Mouse (Mus musculus) lung, postnatal 14 days (tissue): Measurements from ENCODE around the gene Triobp.
A peak's percentile ranks its signal among the peaks of the same experiment; 100 is the strongest.

Source experiments
- DNase-seq: peaks from one replicate; pipeline ENCODE4 v3.0.0; 2021

Gene Triobp

DNA sequence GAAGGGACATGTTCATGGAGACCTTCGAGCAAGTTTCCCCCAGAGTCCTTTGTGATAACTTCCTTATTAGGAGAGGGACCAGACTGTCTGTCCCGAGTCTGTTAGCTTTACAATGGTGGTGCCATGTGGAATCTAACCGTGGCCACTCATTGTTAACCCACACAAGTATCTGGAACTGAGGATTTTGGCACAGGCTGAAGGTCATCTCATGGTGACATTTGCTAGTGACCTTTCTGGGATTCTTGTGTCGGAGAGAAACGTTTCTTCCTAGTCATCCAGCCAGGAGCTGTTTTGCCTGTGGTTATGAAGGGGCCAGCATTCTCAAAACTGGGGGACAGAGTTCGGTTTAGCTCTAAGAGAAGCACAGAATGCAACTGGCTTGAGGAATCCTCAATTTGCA is 24.1 kb downstream of the Triobp start:
- DNase-seq, result no peak

DNA sequence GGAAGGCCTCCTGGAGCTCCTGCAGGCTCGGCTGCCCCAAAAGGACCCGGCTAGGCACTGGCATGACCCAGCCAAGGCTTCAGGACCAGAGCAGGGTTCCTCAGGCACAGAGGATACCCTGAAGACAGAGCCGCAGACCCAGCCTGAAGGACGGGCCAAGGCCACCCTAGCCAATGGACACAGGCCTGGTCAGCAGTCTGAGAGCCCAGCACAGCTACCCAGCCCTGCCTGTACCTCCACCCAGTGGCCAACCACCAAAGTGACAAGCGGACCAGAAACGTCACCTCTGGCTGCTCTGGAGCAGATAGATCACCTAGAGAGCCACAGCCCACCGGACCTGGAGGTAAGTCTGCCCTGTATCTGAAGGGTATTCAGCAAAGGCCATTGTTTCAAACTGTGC is 26.4 kb downstream of the Triobp start:
- no peak for DNase-seq

DNA sequence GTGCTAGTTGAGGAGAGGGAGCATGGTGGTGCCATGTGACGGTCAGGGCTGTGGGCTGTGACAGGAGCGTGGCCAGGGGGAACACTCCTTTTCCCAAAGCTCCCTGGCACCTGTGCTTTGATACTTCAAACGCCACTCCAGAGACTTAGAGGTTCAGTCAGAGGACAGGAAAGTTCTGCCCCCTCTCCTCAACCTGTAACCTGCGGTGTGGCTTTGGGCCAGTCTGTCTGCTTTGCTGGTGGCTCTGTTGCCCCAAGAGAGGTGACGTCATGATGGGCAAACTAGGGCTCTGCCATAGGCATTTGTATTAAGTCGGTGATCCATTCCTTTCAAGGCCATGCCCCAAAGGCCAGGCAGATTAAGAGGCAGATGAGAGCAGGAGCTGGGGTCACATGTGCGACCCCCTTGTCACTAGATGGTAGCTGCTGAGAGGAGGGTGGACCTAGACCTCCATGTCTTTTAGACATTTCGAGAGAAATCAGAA is 30.2 kb downstream of the Triobp start:
- no peak for DNase-seq

DNA sequence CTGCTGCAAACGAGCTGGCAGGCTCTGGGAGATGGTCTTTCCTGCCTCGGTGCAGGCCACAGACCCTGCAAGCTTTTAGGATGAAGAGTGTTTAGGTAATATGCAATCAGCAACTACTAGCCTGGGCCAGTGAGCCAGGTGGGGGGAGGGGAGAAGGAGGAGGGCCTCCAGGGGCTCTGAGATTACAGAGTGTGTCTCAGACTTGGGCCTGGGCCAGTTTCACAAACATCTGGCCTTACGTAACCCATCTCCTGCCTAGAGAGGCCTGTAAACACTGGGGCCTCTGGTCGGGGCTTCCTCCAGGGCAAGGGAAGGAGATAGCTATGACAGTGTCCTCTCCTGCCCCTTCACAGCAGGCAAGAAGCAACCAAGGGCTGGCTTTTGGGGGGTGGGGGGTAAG is 31.4 kb downstream of the Triobp start:
- peak; percentile 84 for DNase-seq

DNA sequence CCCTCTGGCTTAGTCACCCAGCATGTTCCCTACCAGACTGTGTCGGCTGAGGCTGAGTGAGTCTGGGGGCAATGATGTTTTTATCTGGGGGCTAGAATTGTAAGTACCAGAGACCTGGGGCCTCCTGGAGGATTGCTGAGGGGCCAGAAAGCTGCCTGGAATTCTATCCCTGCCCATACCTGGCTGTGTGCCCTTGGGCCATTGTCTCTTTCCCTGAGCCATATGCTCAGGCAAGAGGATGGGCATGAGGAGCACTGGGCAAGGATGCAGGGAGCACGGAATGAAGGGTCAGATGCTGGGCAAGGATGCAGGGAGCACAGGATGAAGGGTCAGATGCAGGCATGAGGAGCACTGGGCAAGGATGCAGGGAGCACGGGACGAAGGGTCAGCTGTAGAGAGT is 32.6 kb downstream of the Triobp start:
- no peak for DNase-seq

DNA sequence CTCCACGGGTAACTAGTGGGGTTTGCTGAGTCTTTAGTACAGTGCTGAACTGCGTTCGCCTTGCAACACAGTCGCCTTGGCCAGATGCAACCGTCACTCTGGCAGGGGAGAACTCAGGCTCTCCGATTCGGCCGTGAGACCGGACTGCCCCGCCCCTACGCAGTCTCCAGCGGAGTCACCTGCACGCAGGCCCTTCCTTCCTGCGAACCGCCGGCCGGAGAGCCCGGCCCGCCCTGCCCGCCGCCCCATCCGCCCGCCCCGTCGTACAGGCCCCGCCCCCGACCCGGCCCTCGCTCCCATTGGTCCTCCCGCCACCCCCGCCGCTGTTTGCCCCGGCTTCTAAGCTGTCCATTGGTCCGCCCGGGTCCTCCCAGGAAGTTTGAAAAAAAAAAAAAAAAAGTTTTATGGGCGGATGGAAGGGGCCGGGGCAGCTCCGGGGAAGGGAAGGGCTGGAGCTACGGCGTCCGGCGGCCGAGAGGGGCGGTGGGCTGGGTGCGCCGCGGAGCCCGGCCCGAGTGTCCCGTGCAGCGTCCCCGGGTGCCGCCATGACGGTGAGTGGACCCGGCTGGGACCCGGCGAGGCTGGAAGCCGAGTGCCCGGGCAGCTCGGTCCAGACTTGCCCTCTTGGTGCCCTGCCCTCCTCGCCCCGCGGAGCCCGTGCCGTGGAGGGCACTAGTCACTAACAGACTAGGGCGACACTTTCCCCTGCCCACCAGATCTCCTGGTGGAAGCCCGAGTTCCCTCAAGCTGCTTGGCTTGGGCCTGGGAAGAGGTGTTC is 35.3 kb downstream of the Triobp start:
- peak; percentile 91 for DNase-seq

DNA sequence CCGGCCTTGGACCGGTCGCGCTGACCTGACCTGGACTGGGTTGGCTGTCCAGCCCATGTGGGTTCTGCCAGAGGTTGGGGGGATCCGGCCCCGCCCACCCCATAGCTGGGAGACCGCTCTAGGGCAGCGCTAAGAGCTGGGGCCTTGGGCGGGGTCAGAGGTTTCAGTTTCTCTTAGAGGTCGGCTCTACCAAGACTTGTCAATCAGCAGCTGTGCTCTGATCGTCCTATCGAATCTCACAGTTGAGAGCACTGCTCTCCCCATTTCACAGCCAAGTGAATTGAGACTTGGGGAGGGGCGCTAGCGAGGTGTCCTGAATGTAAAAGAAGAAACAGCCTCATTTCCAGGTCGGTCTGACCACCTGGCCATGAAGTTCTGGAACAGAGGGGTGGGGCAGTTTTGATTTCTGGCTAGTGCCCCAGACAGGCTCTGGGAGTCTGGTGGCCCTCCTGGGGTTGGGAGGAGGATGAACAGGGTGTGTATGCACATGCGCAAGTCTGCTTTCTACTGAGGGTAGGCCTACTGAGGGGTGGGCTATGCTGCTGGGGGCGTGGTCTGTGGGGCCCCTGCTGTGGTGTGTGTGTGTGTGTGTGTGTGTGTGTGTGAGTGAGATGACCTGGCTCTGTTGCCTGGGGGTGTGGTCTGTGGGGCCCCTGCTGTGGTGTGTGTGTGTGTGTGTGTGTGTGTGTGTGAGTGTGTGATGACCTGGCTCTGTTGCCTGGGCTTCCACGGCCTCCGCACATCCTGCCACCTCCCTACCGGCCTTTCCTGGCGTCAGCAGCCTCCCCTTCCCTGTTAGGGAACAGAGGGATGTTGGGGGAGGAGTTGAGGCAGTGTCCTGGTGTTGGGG is 36.1 kb downstream of the Triobp start:
- peak; percentile 56 for DNase-seq

DNA sequence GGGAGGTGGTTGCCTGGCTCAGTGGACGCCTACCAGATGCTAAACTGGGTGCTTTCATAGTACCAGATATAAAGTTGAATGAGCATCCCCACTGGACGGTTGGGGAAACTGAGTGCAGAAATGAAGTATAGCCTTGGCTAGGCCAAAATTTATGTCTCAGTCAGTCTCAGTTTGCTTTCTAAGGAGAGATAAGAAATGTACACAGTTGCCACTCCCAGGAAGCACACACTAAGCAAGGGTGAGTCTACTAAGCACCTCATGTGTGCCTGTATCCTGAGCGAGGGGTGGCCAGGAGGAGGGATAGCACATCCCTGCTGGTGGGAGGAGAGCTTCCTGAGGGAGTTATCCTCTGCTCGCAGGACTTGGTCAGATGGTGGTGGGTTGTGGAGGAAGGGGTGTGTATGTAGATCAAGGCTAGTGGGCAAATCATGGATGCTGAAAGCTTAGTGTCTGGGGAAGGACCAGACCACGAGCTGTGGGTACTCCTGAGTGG is 36.8 kb downstream of the Triobp start:
- DNase-seq, result no peak

DNA sequence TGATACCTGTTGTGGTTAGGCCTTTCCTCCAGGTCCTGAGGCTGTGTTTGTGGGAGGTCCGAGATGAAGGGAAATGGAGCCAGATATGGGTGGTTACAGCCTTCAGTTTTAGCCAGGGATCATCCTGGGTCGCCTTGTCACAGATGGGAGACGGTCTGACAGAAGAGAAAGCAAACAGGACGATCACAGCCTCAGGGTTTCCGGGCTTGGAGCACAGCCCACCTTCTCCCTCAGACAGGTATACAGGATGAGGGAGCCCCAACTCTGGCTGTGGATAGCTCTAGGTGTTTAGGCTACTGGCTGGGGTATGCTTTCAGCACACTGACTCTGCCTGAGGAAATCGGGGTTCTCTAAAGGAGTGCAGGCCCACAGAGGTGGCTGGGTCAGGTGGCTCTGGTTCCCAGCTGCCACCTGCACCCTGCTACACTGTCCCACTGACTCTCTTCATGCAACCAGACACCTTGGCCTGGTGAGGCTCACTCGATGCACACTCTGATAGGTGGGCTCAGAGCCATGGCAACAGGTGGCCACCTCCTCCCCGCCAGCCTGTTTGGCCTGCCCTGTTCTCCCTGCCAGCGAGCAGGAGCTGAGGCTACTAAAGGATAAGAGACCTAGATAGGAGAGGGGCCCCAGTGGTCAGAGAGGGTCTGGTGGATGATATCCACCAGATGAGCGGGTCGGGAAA is 39.2 kb downstream of the Triobp start:
- no peak for DNase-seq

DNA sequence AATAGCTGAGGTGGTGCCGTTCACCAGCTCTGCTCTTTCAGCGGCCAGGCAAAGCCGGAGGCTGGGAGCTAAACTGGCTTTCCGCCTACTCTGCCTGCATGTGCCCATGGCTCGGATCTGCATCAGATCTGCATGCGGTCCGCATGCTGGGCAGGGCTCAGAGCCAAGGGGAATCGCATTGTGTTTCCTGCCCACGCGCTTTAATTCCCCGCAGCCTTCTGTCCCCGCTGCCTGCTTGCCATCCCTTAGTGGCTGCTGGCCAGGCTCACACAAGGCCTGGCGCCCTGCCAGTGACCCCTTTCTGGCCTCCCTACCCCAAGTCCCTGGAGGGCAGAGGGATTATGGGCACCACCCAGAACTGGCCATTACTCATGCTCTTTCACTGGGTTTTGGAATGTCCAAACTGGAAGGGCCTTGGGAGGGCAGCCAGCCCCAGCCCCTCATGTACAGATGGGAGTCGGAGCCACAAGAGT is 41.0 kb downstream of the Triobp start:
- peak; percentile 36 for DNase-seq

DNA sequence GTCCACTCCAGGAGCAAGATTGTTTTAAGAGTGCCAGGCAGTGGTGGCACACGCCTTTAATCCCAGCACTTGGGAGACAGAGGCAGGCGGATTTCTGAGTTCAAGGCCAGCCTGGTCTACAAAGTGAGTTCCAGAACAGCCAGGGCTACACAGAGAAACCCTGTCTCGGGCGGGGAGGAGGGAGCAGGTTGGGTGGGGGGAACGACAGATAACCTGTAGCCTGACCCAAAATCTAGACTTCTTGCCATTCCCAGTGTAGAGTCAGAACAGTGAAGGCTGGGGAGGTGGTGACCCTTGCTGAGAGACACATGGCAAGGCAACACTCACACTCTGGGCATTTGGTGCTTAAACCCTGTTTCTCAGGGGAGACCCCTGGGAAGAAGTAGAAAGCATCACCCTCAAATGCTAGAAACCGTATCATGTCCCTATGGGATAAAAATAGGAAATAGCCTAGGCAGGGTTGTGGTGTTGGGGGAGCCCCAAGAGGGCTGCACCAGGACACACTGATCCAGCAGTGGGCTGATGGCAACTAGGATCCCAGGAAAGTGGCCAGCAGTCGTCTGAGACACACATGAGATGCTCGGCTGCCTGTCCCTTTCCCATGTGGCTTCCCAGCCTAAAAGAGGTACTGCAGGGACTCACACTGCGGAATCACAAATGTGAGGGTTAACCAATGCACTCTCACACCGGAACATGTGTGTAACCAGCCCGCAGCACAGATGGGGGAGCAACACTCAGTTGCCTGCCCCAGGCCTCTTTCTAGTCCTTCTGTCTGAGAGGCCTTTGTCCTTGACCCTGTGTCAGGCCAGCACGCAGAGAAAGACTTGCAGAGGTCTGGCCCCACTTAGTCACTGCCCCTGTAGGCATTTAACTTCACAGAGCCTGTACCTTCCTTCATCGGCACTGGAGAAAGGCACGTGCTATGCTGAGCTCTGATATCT is 41.9 kb downstream of the Triobp start:
- DNase-seq, result no peak

DNA sequence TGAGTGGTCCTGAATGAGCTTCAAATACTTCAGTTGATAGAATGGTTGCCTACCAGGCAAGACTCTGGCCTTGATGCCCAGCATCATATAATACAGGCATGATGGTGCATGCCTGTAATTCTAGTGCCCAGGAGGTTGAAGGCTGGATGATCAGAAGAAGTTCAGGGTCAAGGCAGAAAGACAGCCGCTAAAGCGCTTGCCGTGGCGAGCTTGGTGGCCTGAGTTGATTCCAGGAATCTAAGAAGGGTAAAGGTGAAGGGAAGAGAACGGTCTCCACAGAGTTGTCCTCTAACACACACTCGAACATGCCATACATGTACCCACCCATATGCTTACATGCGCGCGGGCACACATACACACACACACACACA is 42.6 kb downstream of the Triobp start:
- no peak for DNase-seq

DNA sequence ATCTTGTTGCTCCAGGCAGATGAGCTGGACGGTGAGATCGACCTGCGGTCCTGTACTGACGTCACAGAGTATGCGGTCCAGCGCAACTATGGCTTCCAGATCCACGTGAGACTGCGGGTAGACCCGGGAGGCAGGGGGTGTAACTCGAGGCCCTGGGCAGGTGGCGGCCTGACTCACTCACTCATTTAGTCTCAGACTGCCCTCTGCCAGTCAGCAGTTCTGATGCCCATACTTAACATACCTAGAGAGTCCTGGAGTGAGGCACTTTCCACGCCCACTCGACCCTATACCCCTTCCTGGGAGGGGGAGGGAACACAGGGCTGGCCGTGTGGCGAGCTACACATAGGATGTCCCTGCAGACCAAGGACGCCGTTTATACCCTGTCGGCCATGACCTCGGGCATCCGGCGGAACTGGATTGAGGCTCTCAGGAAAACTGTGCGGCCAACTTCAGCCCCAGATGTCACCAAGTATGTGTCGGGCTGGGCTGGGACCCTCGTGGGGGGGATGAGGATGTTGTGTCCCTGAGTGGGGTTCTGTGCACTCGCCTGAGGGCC is 43.5 kb downstream of the Triobp start:
- no peak for DNase-seq

DNA sequence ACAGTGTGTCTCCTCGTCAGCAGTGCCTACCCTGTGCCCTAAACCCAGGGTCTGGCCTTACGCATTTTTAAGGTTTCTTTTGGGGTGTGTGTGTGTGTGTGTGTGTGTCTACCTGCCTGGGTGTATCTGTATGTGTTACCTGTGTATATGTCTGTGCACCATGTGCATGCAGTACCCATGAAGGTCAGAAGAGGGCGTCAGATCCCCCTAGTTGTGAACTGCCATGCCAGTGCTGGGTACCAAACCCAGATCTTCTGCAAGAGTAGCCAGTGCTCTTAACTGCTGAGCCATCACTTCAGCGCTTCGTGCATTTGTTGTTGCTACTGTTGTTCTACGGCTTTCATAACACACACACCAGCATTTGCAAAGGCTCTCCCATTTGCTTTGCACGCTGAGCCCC is 44.7 kb downstream of the Triobp start:
- no peak for DNase-seq

DNA sequence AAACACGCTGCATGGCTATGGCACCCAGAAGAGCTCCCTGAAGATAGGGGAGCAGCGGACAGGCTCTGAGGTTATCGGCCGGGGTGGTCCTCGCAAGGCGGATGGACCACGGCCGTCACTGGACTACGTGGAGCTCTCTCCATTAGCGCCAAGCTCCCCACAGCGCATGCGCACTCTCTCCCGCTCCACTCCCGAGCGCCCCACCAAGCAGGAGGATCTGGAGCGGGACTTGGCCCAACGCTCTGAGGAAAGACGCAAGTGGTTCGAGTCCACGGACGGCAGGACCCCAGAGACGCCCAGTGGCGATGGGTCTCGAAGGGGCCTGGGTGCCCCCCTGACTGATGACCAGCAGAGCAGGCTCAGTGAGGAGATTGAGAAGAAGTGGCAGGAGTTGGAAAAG is 45.4 kb downstream of the Triobp start:
- DNase-seq, result no peak

DNA sequence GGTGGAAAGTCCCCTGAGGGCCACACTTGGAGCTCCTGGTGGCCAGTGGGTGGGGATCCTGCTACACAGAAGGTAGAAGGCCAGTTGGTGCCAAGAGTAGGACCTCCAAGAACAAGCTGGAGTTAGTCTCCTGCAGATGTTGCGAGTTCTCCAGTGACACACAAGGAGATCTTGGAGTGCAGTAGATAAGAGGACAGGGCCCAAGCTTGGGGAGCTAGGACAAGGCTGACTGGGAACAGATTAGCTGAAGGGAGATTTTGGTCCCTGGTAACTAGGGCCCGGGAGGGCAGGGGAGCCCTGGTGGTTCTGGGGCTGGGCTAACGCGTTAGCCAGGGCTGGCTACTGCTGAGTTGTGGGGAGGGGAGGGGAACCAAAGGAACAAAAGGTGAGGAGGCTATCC is 48.4 kb downstream of the Triobp start:
- no peak for DNase-seq

DNA sequence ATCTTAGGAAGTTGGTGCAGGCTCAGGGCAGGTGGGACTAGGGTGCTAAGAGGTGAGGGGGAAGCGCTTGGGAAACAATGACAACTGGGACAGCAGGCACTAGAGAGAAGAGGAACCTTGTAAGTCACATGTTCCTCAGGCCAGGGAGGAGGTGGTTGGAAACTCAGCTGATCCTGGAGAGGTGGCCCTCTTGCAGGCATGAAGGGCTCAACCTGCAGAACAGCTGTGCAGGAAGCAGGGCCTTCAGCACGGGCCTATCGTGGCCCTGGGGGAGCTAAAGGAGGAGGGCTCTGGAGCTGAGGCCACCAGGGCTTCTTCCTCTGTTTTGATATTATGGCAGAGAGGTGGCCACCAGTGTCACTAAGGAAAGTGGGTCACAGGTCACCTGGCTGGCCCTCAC is 49.1 kb downstream of the Triobp start:
- peak; percentile 12 for DNase-seq

DNA sequence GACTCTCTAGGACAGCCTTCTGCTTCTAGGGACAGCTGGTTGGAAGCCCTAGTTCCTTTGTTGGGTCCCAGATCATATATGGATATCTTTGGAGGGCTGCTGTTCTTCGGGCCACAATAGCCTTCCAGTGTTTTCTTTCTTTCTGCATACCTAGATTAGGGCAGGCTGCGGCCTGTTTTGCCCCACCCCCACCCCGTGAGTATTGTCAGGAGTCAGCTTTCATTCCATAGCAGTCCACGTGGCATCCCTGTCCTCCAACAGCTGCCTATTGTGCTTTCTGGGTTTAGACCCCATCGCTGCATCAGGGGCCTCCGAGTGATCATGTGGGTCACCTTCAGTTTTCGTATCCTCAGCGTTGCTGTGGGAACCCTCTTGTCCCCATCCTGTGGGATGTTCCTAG is 50.8 kb downstream of the Triobp start:
- DNase-seq, result no peak

DNA sequence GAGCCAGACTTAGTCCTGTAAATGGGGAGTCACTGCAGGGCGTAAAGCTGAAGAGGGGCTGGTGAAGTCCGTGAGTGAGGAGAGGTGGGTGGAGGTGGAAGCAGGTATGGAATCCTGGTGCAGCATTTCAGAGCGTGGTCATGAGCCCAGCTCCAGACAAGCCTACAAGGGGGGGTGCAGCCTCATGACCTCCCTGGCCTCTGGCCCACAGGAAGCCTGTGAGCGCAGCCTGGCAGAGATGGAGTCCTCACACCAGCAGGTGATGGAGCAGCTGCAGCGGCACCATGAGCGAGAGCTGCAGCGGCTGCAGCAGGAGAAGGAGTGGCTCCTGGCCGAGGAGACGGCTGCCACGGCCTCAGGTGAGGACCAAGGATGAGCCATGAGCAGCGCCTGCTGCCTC is 52.1 kb downstream of the Triobp start:
- no peak for DNase-seq

DNA sequence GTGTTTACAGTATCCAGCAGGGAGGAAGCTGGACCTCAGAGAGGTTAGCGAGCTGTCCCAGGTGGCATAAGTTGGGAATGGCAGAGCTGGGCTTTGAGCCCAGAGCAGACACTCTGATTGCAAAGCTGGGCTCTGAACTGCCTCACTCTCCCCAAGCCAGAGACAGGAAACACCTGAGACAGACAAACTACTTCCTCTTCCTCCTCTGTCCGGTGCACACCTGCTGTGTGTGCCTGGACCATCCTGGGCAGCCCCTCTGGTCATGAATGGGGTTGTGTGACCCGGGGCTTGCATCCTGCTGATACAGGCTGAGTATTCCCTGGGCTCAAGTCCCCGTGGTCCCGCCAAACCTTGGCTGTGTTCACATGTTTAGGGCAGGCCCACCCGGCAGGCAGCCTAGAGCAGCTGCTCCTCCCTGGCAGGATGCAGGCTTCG is 52.9 kb downstream of the Triobp start:
- no peak for DNase-seq

DNA sequence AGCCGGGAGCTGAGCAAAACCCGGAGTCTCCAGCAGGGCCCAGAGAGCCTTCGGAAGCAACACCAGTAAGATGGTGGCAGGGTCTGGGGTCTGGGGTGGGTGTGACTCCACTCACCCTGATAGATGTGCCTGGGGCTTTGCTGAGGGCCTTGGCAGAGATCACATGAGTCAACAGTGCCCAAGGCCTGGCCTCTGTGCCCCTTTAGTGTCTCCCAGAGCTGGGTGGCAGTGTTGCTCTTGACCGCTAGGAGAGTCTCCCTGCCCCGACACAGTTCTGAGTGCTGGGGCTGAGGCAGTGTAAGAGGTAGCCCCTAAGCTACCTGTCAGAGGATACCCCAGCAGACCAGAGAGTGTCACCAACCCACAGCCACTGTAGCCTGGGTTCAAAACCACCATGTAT is 54.0 kb downstream of the Triobp start:
- no peak for DNase-seq

DNA sequence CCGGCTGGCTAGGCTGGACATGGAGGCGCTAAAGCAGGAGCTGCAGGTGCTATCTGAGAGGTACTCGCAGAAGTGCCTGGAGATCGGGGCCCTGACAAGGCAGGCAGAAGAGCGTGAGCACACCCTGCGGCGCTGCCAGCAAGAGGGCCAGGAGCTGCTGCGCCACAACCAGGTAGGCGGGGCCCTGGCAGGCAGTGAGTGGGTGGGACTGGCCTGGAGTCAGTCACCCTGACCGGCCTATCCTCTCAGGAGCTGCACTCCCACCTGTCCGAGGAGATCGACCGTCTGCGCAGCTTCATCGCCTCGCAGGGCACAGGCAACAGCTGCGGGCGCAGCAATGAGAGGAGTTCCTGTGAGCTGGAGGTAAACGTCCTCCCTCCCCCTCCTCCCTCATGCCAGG is 54.5 kb downstream of the Triobp start:
- DNase-seq, result peak; percentile 31
